Mouse (Mus musculus) ES-Bruce4 (cell line): ENCODE results near the gene Chd6.

Experiments
- CTCF ChIP-seq: IDR thresholded peaks from one replicate; pipeline ENCODE4 v1.8.1; 2011; ENCODE audit warnings: low read depth, low read length
- EP300 ChIP-seq: IDR thresholded peaks from 2 replicates; pipeline ENCODE4 v1.6.1; 2011; ENCODE audit warnings: low read depth, low read length; ENCODE audit not compliant: insufficient read depth
- POLR2A ChIP-seq: IDR thresholded peaks from one replicate; pipeline ENCODE4 v1.8.1; 2011; ENCODE audit warnings: low read length; ENCODE audit not compliant: insufficient read depth

GRCm38 (mm10) chr2:160921285-160921684 lies 187.6 kb downstream of the Chd6 start:
- no peak for TF ChIP-seq CTCF
- TF ChIP-seq EP300 = no peak
- TF ChIP-seq POLR2A = no peak
